Mouse (Mus musculus) cerebellum, postnatal 4 days (tissue): ENCODE measurements around the gene Spats1.
"Not testable (repeated sequence)": the region's sequence is repeated elsewhere in the genome, so short reads cannot be mapped to it uniquely, and the experiment has no call there.

Experiments used
- DNase-seq, 2 experiments: peaks; one replicate each; pipeline ENCODE4 v3.0.0; 2022; ENCODE audit warnings: low spot score in 2 of 2, mixed read lengths in 1 of 2

The Spats1 gene

GRCm38 (mm10) chr17:45489736-45490135, 14.5 kb upstream of the Spats1 start:
- DNase-seq: no peak

- DNase-seq: no peak
These were observed 13.4 kb upstream of the Spats1 start for GRCm38 (mm10) chr17:45488321-45489254.

GRCm38 (mm10) chr17:45487216-45487615, 12.0 kb upstream of the Spats1 start:
- DNase-seq: no peak

- DNase-seq: no peak
These were observed 10.4 kb upstream of the Spats1 start for GRCm38 (mm10) chr17:45485581-45485980.

GRCm38 (mm10) chr17:45480429-45480828, 5.2 kb upstream of the Spats1 start:
- no peak for DNase-seq

GRCm38 (mm10) chr17:45478234-45478825, 3.1 kb upstream of the Spats1 start:
- DNase-seq: peak; percentile 88 to 94

- no peak for DNase-seq
These were observed 1.1 kb downstream of the Spats1 start for GRCm38 (mm10) chr17:45474146-45474545.

- no peak for DNase-seq
These were observed 1.5 kb downstream of the Spats1 start for GRCm38 (mm10) chr17:45473667-45474066.

- no peak for DNase-seq
These were observed 4.5 kb downstream of the Spats1 start for GRCm38 (mm10) chr17:45470726-45471125.

- DNase-seq: no peak
These were observed 6.9 kb downstream of the Spats1 start for GRCm38 (mm10) chr17:45468302-45468701.

GRCm38 (mm10) chr17:45466701-45467100, 8.5 kb downstream of the Spats1 start:
- no peak for DNase-seq

- DNase-seq: no peak
These were observed 11.0 kb downstream of the Spats1 start for GRCm38 (mm10) chr17:45464255-45464654.

- no peak for DNase-seq
These were observed 12.7 kb downstream of the Spats1 start for GRCm38 (mm10) chr17:45462506-45462905.

GRCm38 (mm10) chr17:45459062-45459461, 16.2 kb downstream of the Spats1 start:
- DNase-seq: no peak

- no peak for DNase-seq
These were observed 16.7 kb downstream of the Spats1 start for GRCm38 (mm10) chr17:45458516-45458915.

- no peak for DNase-seq
These were observed 17.7 kb downstream of the Spats1 start for GRCm38 (mm10) chr17:45457487-45457886.

- no peak for DNase-seq
These were observed 18.7 kb downstream of the Spats1 start for GRCm38 (mm10) chr17:45456260-45457152.

- not testable (repeated sequence) for DNase-seq
These were observed 19.4 kb downstream of the Spats1 start for GRCm38 (mm10) chr17:45455783-45456182.

GRCm38 (mm10) chr17:45454794-45455193, 20.4 kb downstream of the Spats1 start:
- no peak for DNase-seq

- DNase-seq: peak in 1 of 2 experiments; percentile 24
These were observed 22.9 kb downstream of the Spats1 start for GRCm38 (mm10) chr17:45452271-45452670.

GRCm38 (mm10) chr17:45450153-45450552, 25.1 kb downstream of the Spats1 start:
- DNase-seq: no peak

GRCm38 (mm10) chr17:45449586-45449985, 25.6 kb downstream of the Spats1 start:
- no peak for DNase-seq
